Mouse (Mus musculus) erythroblast, embryonic 14.5 days (primary cell): Measurements from ENCODE around the gene Hils1.

Experiments used
- GATA1 ChIP-seq: IDR thresholded peaks from 2 replicates; pipeline ENCODE4 v1.6.1; 2012; ENCODE audit warnings: low read length, inconsistent platforms, mixed read lengths
- TAL1 ChIP-seq: IDR thresholded peaks from 3 replicates; pipeline ENCODE4 v1.6.1; 2012; ENCODE audit warnings: low read length, inconsistent platforms, mixed read lengths

GRCm38 (mm10) chr11:94955103-94955502, 12.3 kb upstream of the Hils1 start:
- TF ChIP-seq GATA1, result no peak
- no peak for TF ChIP-seq TAL1
